Mouse (Mus musculus) heart, embryonic 12.5 days (tissue): ENCODE results near the gene Tnfrsf8. TPM values are rescaled to one million over a fixed set of nuclear protein-coding genes. Genes with fewer than 3 reads are reported as not detected.

Experiments
- polyA plus RNA-seq: library from polyadenylated mRNA; unstranded; fragments of >200 nt; fragmentation: Nextera tagmentation; extraction: Ambion mirVana; gene quantifications from 2 replicates; pipeline ENCODE4 v1.2.1, GENCODE M21; 2016

Tnfrsf8 gene
- polyA plus RNA-seq, 1 experiment from 2014 or later: not detected

Other genes with a start within 250 kb of the Tnfrsf8 start
- gene Vps13d, start 120.2 kb downstream of the Tnfrsf8 start, polyA plus RNA-seq: 7.6 and 9.5 TPM in 2 replicates
- gene Tnfrsf1b, start 68.3 kb downstream of the Tnfrsf8 start, polyA plus RNA-seq: 3.8 and 4.1 TPM in 2 replicates
- not detected in 2 replicates for gene Zfp990, start 195.6 kb upstream of the Tnfrsf8 start, polyA plus RNA-seq